Mouse (Mus musculus) adrenal gland, postnatal 25 days (tissue): ENCODE results near the gene Hoxc11. TPM values are rescaled to one million over a fixed set of nuclear protein-coding genes. Genes with fewer than 3 reads are reported as not detected.

Experiments
- DNase-seq: peaks from one replicate; pipeline ENCODE4 v3.0.0; 2021; ENCODE audit warnings: mixed read lengths
- total RNA-seq: library from RNA; stranded (reverse); gene quantifications from 2 replicates; pipeline ENCODE4 v1.2.3, GENCODE M21; 2021

The Hoxc11 gene
- total RNA-seq, 1 experiment from 2014 or later = not detected

DNA sequence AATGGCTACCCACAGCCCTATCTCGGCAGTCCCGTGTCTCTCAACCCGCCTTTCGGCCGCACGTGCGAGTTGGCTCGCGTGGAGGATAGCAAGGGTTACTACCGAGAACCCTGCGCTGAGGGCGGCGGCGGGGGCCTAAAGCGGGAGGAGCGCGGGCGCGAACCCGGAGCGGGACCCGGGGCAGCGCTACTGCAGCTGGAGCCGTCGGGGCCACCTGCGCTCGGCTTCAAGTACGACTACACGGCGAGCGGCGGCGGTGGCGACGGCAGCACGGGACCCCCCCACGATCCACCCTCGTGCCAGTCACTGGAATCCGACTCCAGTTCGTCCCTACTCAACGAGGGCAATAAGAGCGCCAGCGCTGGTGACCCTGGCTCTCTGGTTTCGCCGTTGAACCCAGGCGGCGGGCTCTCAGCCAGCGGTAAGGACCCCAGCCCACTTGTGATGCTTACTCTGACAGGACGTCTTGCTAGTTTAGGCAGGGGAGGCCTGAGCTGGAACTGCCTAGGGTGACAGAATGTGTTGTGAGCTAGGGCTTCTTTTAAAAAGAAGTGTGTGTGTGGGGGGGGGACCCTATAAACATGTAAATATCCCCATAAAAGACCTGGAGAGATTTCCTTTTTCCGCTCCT lies 17.1 kb upstream of the Hoxc11 start:
- no peak for DNase-seq

DNA sequence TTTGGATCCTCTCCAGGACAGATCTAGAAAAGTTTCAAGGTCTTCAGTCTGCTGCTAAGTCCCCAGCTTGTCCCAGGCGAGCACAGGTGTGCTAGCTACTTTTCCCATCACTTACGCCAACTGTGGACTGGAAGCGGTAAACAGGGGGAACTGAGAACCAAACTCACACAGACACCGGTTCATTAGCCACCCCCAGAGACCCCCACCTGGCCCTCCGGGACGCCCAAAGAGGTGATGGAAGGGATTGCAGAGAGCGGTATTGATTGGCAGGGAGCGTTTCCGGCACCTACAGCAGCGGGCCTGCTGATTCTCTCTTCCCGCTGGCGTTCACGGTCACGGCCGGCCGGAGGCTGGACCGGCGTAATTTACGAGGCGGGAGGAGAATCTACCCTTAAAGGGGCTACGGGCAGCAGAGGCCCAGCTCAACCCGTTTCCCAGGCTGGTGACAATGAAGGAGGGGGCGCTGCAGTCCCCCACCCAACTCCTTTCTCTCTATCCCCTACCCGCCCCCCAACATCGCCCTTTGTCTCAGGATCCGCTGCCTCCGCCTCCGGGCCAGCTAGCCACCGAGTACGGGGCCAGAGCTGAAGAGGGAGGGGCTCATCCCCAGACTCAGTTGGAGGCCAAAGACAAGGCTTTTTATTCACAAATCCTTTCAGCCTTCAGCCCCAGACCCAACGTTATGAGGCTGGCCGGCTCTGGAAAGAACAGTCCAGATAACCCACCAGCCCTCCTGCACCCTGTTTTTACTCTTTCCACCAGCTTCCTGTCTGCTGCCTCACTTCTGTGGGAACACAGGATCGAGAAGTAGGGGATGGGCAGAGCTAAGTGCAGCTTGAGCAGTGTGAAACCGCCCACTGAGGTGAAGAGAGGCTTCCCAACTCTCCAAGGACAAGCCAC lies 14.7 kb upstream of the Hoxc11 start:
- no peak for DNase-seq

DNA sequence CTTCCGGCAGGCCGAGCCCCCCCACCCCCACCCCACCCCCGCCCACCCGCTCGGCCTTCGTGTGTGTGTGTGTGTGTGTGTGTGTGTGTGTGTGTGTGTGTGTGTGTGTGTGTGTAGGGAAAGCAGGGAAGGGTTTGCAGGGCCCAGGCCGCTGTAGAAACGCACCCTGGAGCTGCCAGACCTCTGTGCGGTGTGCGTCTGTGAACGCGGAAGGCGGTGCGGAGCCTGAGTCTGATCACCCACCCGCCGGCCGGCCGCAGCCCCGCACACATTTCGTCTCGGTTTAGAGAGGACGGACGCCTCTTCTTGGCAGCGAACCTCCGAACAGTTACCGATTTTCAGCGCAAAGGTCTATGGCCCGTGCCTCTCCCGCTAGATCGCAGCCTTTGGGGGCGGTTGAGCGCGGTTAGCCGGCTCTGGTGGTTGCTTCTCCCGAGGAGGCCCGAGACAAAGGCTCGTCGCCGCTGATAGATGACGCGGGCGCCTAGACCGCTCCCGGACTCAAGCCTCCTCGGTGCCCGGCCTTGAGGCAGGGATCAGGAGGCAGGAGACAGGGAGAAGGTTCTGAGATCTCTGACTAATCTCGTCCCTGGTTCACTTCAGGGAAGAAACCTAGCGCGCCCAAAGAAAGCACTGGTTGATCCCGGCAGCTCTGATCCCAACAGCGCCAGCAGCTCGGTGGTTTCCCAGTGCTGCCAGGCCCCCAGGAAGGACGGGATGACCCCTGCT lies 11.3 kb upstream of the Hoxc11 start:
- no peak for DNase-seq

- no peak for DNase-seq
Measured at GRCm38 (mm10) chr15:102943468-102943813, 10.8 kb upstream of the Hoxc11 start.

DNA sequence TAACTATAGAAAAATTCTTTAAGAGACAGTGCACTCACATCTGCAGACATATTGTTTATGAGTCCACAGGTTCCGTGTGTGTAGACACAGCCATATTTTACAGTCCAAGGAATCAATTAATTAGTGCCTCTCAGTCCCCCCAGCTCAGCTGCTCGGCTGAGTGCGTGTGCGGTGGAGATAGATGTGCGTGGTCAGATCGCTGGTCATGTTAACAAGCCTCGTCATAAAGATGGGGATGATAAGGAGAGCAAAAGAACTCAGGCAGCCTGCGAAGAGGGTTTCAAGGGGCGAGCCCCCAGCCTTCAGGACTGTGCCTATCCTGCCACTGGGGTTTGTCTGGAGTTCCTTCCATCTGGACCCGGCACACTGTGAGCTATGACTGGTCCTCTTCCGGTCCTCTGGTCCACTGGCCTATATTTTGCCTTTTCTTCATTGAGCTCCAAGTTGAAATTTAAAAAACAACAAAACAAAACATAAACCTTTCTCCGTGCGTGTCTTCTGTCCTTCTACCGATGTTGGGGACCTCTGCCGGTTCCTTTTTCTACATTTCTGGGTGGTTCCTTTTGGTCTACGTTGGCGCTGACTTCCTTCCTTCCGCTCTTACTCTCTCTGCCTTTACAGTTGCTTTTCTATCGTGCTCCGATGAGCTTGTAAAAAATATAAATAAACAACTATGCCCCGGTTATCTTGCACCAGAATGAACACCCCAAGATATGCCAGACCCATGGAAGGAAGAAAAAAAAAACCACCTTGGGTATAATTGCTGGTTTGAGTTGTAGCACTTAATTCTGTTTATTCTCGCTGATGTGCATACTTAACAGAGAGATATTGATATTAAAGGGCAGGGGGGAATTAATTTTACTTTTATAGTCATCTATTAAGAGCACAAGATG lies 8.8 kb upstream of the Hoxc11 start:
- DNase-seq = no peak

- no peak for DNase-seq
Measured at GRCm38 (mm10) chr15:102947276-102947675, 7.0 kb upstream of the Hoxc11 start.

- DNase-seq = no peak
Measured at GRCm38 (mm10) chr15:102948842-102949241, 5.4 kb upstream of the Hoxc11 start.

- DNase-seq = no peak
Measured at GRCm38 (mm10) chr15:102949696-102950095, 4.5 kb upstream of the Hoxc11 start.

GRCm38 (mm10) chr15:102950877-102951276 lies 3.4 kb upstream of the Hoxc11 start:
- DNase-seq = no peak

DNA sequence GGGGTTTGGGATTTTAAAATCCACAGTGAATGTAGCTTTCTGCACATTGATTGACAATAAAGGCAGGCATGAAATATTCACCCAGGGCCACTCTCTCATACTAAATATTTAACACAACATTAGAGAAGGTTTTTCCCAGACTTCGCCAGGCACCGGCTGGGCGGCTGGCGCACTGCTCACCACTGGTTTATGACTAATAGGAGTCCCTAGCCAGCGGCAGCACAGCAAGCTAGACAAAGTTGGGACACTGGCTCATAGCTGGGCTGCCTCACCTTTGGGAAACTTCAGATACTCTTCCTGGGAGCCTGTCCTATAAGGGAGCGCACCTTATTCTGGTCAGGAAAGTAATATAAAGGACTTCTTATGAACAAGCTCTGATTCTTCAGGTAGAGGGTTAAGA lies 666 bp upstream of the Hoxc11 start:
- DNase-seq = no peak

- DNase-seq = no peak
Measured at GRCm38 (mm10) chr15:102955007-102955382, 768 bp downstream of the Hoxc11 start.

GRCm38 (mm10) chr15:102955833-102956640 lies 1.8 kb downstream of the Hoxc11 start:
- DNase-seq = no peak

DNA sequence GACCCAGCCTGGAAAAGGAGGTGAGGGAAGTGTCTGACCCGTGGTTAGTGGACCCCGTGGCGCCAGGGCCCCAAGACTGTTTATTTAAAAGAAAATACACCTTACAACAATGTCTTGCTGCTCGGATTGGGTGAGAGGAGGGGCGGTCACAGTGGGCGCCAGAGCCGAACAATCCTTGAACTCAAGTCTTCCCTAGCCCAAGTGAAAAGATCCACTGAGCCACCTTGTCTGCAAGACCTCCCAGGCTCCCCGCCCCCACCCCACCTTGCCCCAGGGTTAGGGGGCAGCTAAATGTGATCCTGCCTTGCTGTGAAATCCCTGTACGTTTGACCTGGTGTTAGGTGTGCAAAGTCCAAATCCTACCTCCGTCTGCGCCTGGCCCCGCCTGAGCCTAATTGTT lies 2.7 kb downstream of the Hoxc11 start:
- no peak for DNase-seq

- DNase-seq = no peak
Measured at GRCm38 (mm10) chr15:102959663-102960191, 5.5 kb downstream of the Hoxc11 start.

DNA sequence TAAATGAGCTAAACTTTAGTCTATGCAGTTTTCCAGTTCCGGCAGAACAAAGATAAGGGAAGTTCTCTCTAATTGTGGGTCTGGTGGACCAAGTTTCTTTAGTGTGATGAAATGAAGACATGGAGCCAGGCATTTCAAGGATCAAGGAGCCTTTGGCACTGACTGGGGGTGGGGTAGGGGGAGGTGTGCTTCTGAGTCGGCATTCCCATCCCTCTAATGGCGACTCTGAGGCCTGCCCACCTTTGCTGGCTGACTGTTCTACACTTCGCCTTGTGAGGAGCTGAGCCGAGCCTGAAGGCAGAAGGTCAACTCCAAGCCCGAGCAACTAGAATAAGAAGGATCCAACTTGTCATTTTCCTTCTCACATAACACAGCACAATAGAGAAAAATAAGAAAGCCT lies 7.5 kb downstream of the Hoxc11 start:
- DNase-seq = no peak

- DNase-seq = no peak
Measured at GRCm38 (mm10) chr15:102962492-102962891, 8.3 kb downstream of the Hoxc11 start.

DNA sequence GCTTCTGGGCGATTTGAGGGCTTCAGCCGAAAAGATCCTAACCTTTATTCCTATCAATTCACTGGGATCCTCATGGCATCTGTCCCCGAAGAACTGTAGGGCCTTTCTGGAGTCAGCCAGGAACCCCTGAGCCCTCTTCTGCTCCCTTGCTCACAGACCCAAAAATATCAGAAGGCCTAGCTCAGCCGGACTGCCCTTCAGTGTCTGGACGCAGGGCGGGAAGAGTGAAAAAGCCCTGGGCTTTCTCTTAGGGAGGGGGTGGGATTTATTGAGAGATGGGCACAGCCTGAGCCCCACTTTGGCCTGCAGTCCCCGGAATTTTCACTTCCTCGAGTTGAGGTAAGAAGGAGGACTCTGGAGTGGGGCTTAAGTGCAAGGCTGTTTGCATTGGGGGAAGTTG lies 9.0 kb downstream of the Hoxc11 start:
- DNase-seq = no peak

- DNase-seq = no peak
Measured at GRCm38 (mm10) chr15:102963671-102964640, 9.7 kb downstream of the Hoxc11 start.

DNA sequence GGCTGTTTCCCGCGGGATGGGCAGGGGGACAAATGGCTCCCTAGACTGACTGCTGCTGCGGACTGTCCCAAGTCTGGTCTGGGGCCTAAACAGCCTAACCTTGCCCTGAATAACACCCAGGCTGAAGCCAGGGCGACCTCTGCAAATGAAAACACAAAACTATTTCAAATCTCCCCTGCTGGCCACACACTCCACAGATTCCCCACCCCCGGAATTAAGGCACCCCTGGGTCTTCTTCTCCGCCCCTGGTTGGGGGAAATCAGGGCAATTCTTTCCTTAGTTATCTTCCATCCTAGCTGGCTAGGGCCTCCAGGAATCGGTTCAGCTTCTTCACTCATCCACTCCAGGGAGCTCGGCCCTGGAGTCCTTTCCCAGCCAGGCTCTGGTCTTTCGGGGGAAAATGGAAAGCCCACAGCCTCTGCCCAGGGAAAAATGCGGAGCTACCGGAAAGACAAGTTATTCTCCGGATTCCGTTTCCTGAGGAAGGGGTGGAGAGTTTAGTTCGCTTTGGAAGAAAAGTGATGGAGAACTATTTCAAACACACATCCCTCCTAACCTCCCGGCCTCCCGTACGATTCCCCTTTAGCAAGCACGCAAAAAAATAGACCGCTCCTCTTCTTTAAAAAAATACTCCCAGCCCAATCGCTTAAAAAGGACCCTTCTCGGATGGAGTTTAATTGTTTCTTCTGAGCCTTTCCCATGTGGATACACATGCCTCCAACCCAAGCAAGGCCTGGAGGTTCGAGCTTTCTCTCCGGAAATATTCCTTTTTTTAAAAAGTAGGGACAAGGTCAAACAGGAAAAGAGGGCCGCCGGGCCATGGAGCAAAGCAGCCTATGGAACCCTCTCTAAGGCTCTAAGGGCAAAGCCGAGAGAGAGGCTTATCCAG lies 11.0 kb downstream of the Hoxc11 start:
- no peak for DNase-seq
